Mouse (Mus musculus) liver, embryonic 13.5 days (tissue): ENCODE results near the gene Irf2. TPM values are rescaled to one million over a fixed set of nuclear protein-coding genes. Genes with fewer than 3 reads are reported as not detected.

ENCODE experiments used
- ATAC-seq: fragments of 200-750 bp; cut with Nextera tagmentation; 2 replicates; pipeline ENCODE4 v1.8.0; 2017; ENCODE audit warnings: low read depth, mild to moderate bottlenecking, moderate number of reproducible peaks, moderate library complexity
- DNase-seq: peaks from one replicate; pipeline ENCODE4 v3.0.0; 2022
- H3K27ac ChIP-seq: fragments of 300-500 bp; sonication (generic); 2 replicates; pipeline ENCODE4 v1.5.1; 2015; ENCODE audit warnings: moderate library complexity, mild to moderate bottlenecking, inconsistent platforms
- H3K27me3 ChIP-seq: fragments of 300-500 bp; sonication (generic); 2 replicates; pipeline ENCODE4 v1.6.1; 2015; ENCODE audit warnings: mild to moderate bottlenecking, inconsistent platforms
- H3K36me3 ChIP-seq: fragments of 300-500 bp; sonication (generic); 2 replicates; pipeline ENCODE4 v1.6.1; 2015; ENCODE audit warnings: mild to moderate bottlenecking, inconsistent platforms
- H3K4me1 ChIP-seq: fragments of 300-500 bp; sonication (generic); replicated peaks from 2 replicates; pipeline ENCODE4 v1.6.1; 2015; ENCODE audit warnings: inconsistent platforms
- H3K4me2 ChIP-seq: fragments of 300-500 bp; sonication (generic); 2 replicates; pipeline ENCODE4 v1.6.1; 2015; ENCODE audit warnings: inconsistent platforms, mild to moderate bottlenecking, moderate library complexity
- H3K4me3 ChIP-seq: fragments of 300-500 bp; sonication (generic); replicated peaks from 2 replicates; pipeline ENCODE4 v1.5.1; 2015; ENCODE audit warnings: mild to moderate bottlenecking, inconsistent platforms
- H3K9ac ChIP-seq: fragments of 300-500 bp; sonication (generic); 2 replicates; pipeline ENCODE4 v1.6.1; 2015; ENCODE audit warnings: mild to moderate bottlenecking, inconsistent platforms
- H3K9me3 ChIP-seq: fragments of 300-500 bp; sonication (generic); replicated peaks from 2 replicates; pipeline ENCODE4 v1.6.1; 2016; ENCODE audit warnings: inconsistent platforms
- WGBS: fragments of 180-500 bp; shearing (Covaris S2); methylation state at CpG from one replicate; pipeline ENCODE4 v1.1.7; 2015; ENCODE audit not compliant: insufficient replicate concordance; 5-methylcytosine and 5-hydroxymethylcytosine counted together
- polyA plus RNA-seq: library from polyadenylated mRNA; unstranded; fragments of >200 nt; fragmentation: Nextera tagmentation; extraction: Ambion mirVana; gene quantifications from 2 replicates; pipeline ENCODE4 v1.2.1, GENCODE M21; 2015

The Irf2 gene
- polyA plus RNA-seq, 1 experiment from 2014 or later: 11.1 TPM

- no peak for DNase-seq
- H3K9me3 ChIP-seq: no peaks in the 10 kb centered on the region
- H3K9ac ChIP-seq: no peak overlapping the region
- no peak for ATAC-seq
- WGBS: 17% methylated on average over 2 of the region's 2 CpGs
- peaks cover under 1% of the 10 kb centered on the region; the same call in 1 of the 2 replicates for H3K36me3 ChIP-seq
- H3K4me3 ChIP-seq: no peak overlapping the region
- no peak overlapping the region for H3K27ac ChIP-seq
- peaks cover 57% of the 10 kb centered on the region for H3K4me1 ChIP-seq
- no peaks in the 10 kb centered on the region for H3K27me3 ChIP-seq
- no peak overlapping the region for H3K4me2 ChIP-seq
Observed at GRCm38 (mm10) chr8:46785070-46785469, 45.5 kb downstream of the Irf2 start.

- H3K9me3 ChIP-seq: no peaks in the 10 kb centered on the region
- H3K27me3 ChIP-seq: no peaks in the 10 kb centered on the region
- peaks cover 66% of the 10 kb centered on the region for H3K4me1 ChIP-seq
- peak; percentile 65 for ATAC-seq
- 29% methylated on average over 6 of the region's 6 CpGs for WGBS
- no peak overlapping the region for H3K27ac ChIP-seq
- no peaks in the 10 kb centered on the region for H3K36me3 ChIP-seq
- DNase-seq: no peak
- H3K9ac ChIP-seq: no peak overlapping the region
- H3K4me2 ChIP-seq: 0 out of 2 replicates have a peak overlapping the region, but pooled peaks have one; percentile 12
- H3K4me3 ChIP-seq: no peak overlapping the region
Observed at GRCm38 (mm10) chr8:46785926-46786325, 46.4 kb downstream of the Irf2 start.

- H3K4me2 ChIP-seq: no peak overlapping the region
- no peaks in the 10 kb centered on the region for H3K27me3 ChIP-seq
- ATAC-seq (peak; percentile 63), DNase-seq (no peak)
- H3K36me3 ChIP-seq: no peaks in the 10 kb centered on the region
- no peak overlapping the region for H3K4me3 ChIP-seq
- H3K9ac ChIP-seq: no peak overlapping the region
- peaks cover 83% of the 10 kb centered on the region for H3K4me1 ChIP-seq
- peak overlapping the region; percentile 43 for H3K27ac ChIP-seq
- no peaks in the 10 kb centered on the region for H3K9me3 ChIP-seq
- 46% methylated on average over 5 of the region's 5 CpGs for WGBS
Observed at GRCm38 (mm10) chr8:46789091-46789881, 49.8 kb downstream of the Irf2 start.

GRCm38 (mm10) chr8:46791664-46792371 is 52.3 kb downstream of the Irf2 start:
- H3K27me3 ChIP-seq: no peaks in the 10 kb centered on the region
- DNase-seq: no peak
- no peak overlapping the region for H3K9ac ChIP-seq
- 64% methylated on average over 5 of the region's 5 CpGs for WGBS
- no peak for ATAC-seq
- peak overlapping the region; percentile 4; the same call in 1 of the 2 replicates for H3K27ac ChIP-seq
- no peaks in the 10 kb centered on the region for H3K9me3 ChIP-seq
- H3K4me1 ChIP-seq: peaks cover 61% of the 10 kb centered on the region
- peaks cover under 1% of the 10 kb centered on the region for H3K36me3 ChIP-seq
- no peak overlapping the region for H3K4me2 ChIP-seq
- no peak overlapping the region for H3K4me3 ChIP-seq

GRCm38 (mm10) chr8:46792653-46793052 is 53.1 kb downstream of the Irf2 start:
- Histone ChIP-seq H3K4me3 (no peak overlapping the region), H3K27me3 (no peaks in the 10 kb centered on the region), H3K4me2 (no peak overlapping the region), H3K36me3 (peaks cover 9% of the 10 kb centered on the region), H3K27ac (no peak overlapping the region), H3K4me1 (peaks cover 54% of the 10 kb centered on the region), H3K9ac (no peak overlapping the region), H3K9me3 (no peaks in the 10 kb centered on the region)
- DNase-seq: no peak
- WGBS: 49% methylated on average over 2 of the region's 2 CpGs
- no peak for ATAC-seq

- H3K36me3 ChIP-seq: peaks cover 14% of the 10 kb centered on the region
- H3K9ac ChIP-seq: no peak overlapping the region
- no peak overlapping the region for H3K27ac ChIP-seq
- no peaks in the 10 kb centered on the region for H3K9me3 ChIP-seq
- H3K4me3 ChIP-seq: no peak overlapping the region
- WGBS: 73% methylated on average over 14 of the region's 14 CpGs
- H3K4me2 ChIP-seq: no peak overlapping the region
- ATAC-seq: no peak
- no peaks in the 10 kb centered on the region for H3K27me3 ChIP-seq
- DNase-seq: no peak
- H3K4me1 ChIP-seq: peaks cover 52% of the 10 kb centered on the region
Observed at GRCm38 (mm10) chr8:46793248-46793647, 53.7 kb downstream of the Irf2 start.

- no peaks in the 10 kb centered on the region for H3K27me3 ChIP-seq
- DNase-seq (no peak), ATAC-seq (no peak)
- H3K9me3 ChIP-seq: no peaks in the 10 kb centered on the region
- no peak overlapping the region for H3K4me2 ChIP-seq
- WGBS: 51% methylated on average over 5 of the region's 5 CpGs
- H3K36me3 ChIP-seq: peaks cover 17% of the 10 kb centered on the region
- no peak overlapping the region for H3K27ac ChIP-seq
- H3K4me3 ChIP-seq: no peak overlapping the region
- no peak overlapping the region for H3K9ac ChIP-seq
- peaks cover 42% of the 10 kb centered on the region for H3K4me1 ChIP-seq
Observed at GRCm38 (mm10) chr8:46794317-46794716, 54.8 kb downstream of the Irf2 start.

GRCm38 (mm10) chr8:46799212-46799611 is 59.7 kb downstream of the Irf2 start:
- Histone ChIP-seq H3K4me3 (no peak overlapping the region), H3K36me3 (peaks cover 19% of the 10 kb centered on the region), H3K27ac (no peak overlapping the region), H3K27me3 (no peaks in the 10 kb centered on the region), H3K9ac (no peak overlapping the region), H3K9me3 (no peaks in the 10 kb centered on the region), H3K4me2 (no peak overlapping the region), H3K4me1 (peaks cover 14% of the 10 kb centered on the region)
- DNase-seq (no peak), ATAC-seq (no peak)
- 71% methylated on average over 5 of the region's 5 CpGs for WGBS

GRCm38 (mm10) chr8:46799706-46800105 is 60.2 kb downstream of the Irf2 start:
- ATAC-seq (no peak), DNase-seq (no peak)
- H3K27ac ChIP-seq: no peak overlapping the region
- no peaks in the 10 kb centered on the region for H3K27me3 ChIP-seq
- H3K9ac ChIP-seq: no peak overlapping the region
- H3K4me2 ChIP-seq: no peak overlapping the region
- H3K4me1 ChIP-seq: peaks cover 14% of the 10 kb centered on the region
- 47% methylated on average over 2 of the region's 2 CpGs for WGBS
- peaks cover 19% of the 10 kb centered on the region for H3K36me3 ChIP-seq
- H3K4me3 ChIP-seq: no peak overlapping the region
- H3K9me3 ChIP-seq: no peaks in the 10 kb centered on the region

GRCm38 (mm10) chr8:46801153-46801684 is 61.7 kb downstream of the Irf2 start:
- Histone ChIP-seq H3K27me3 (no peaks in the 10 kb centered on the region), H3K9me3 (no peaks in the 10 kb centered on the region), H3K9ac (no peak overlapping the region), H3K36me3 (peaks cover 24% of the 10 kb centered on the region), H3K27ac (no peak overlapping the region), H3K4me2 (no peak overlapping the region), H3K4me1 (peaks cover 14% of the 10 kb centered on the region), H3K4me3 (no peak overlapping the region)
- 0% methylated on average over 1 of the region's 1 CpGs for WGBS
- DNase-seq: no peak
- ATAC-seq: peak; percentile 36; the same call in 1 of the 2 replicates

- H3K27ac ChIP-seq: no peak overlapping the region
- H3K4me1 ChIP-seq: peaks cover 14% of the 10 kb centered on the region
- ATAC-seq (no peak), DNase-seq (no peak)
- no peak overlapping the region for H3K4me3 ChIP-seq
- 45% methylated on average over 2 of the region's 2 CpGs for WGBS
- no peaks in the 10 kb centered on the region for H3K27me3 ChIP-seq
- peaks cover 30% of the 10 kb centered on the region for H3K36me3 ChIP-seq
- H3K9me3 ChIP-seq: no peaks in the 10 kb centered on the region
- no peak overlapping the region for H3K4me2 ChIP-seq
- no peak overlapping the region for H3K9ac ChIP-seq
Observed at GRCm38 (mm10) chr8:46802009-46802408, 62.5 kb downstream of the Irf2 start.
